Mouse (Mus musculus) megakaryocyte, embryonic 14.5 days (primary cell): ENCODE data around the gene Acbd6.

Experiments used
- FLI1 ChIP-seq: IDR thresholded peaks from 2 replicates; pipeline ENCODE4 v1.6.1; 2012; ENCODE audit warnings: low read length, inconsistent platforms, mixed read lengths
- GATA1 ChIP-seq: IDR thresholded peaks from 3 replicates; pipeline ENCODE4 v1.6.1; 2012; ENCODE audit warnings: mixed read lengths, low read length, inconsistent platforms, borderline replicate concordance

DNA sequence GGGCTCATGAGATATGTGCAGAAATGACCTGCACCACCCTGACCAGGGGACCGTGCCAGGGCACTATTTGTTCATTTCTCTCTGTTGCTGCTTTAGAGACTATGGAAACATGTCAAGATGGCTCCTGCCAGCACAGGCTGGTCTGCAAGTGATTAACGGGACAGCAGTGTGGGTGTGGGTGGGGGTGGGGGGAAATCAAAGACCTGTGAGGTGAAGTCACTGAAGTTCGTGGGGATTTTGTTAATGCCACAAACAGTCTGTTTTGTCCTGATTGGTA, 24.3 kb upstream of the Acbd6 start:
- TF ChIP-seq GATA1 (no peak), FLI1 (no peak)
